Mouse (Mus musculus) NIH3T3 (cell line): ENCODE data around the gene Ap1b1.

Source experiments
- DNase-seq: peaks from one replicate; pipeline ENCODE4 v3.0.0-alpha.2; 2012; ENCODE audit warnings: low read depth

Ap1b1 gene

DNA sequence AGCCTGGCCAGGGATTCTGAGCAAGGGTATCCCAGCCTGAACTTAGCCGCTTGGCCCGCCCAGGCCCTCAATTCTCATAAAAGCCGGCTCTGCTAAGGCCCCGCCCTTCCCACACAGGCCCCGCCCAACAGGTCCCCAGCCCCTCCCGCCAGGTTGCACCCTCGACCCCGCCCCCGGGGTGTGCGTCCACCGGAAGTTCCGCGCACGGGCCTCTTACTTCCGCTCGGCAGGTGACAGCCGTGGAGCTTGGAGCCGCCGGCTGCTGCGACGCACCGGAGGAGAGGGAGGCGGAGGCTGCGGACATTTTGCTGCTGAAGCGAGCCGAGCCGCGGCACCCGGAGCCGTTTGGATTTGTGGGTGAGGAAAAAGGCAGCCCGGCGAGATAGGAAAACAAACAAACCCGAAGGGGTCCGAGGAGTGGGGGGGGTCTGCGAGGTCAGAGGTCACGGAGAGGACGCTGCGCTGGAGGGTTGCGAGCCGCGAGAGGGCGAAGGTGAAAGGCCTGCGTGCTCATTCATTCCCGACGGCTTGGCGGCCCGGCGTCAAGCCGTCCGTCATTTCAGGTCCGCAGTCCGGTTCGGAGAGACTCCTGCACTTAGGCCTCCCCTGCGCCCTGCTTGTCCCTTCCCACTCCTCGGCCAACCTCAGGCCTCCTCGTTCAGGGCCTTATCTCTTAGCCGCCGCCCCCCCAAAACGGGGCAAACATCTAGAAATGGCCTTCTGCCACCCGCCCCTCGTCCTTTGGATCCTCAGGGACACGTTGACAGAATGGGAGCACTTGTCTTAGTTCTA, at the start of gene Ap1b1:
Gene Ap1b1, plus strand, starts transcription at position 130 of the 792 bp plus-strand sequence.
- peak; percentile 93 for DNase-seq

DNA sequence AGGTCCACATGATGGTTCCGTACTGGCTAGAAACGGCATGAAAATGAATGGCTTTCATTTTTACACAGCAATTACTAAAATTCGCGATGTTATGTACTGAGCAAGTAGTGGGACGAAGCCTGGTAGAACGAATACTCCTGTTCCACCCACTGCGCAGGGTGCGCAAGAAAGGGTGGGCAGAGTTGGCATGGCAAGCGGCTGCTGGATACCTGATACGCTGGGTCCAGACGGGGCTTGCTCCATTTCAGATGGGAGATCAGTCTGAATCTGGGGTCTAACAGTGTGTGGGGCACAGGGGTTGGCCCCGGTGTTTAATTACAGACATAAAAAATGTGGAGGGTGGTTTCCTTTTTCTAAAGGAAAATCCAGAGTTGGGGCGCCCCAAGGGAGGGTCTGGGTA, 40.1 kb upstream of the Ap1b1 start:
- no peak for DNase-seq

DNA sequence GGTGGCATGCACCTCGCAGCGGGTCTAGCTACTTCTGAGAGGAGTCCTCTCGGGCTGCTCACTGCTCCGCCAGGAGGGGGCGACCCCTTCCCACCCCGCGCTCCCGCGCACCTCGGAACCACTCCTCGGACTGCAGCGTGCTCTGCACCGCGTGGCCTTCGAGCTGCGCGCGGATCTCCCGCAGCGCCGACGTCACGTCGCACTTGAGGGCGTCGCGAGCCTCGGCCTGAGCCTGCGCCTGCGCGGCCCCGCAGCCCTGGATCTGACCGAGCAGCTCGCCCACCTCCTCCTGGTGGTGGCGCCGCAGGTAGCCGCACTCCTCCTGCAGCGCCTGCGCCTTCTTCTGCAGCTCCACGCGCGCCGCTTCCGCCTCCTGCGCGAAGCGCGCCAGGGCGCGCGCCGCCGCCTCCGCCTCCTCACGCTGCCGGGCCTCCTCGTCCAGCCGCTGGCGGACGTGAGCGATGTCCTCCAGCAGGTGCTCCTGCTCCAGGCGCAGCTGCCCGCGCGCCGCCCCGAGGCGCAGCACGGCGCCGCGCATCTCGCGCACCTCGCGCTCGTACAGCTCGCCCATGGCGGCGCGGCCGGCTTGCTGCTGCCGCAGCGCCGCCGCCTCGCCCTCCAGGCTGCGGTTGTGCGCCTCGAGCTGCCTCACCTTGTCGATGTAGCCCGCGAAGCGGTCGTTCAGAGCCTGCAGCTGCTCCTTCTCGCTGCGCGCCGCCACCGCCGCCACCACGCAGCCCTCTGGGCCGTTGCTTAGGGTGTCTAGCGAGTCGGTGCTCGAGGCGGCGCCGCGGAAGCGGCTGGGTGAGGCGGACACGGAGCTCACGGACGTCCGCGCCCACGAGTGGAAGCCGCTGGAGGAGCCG, 39.4 kb upstream of the Ap1b1 start:
- DNase-seq, result no peak

DNA sequence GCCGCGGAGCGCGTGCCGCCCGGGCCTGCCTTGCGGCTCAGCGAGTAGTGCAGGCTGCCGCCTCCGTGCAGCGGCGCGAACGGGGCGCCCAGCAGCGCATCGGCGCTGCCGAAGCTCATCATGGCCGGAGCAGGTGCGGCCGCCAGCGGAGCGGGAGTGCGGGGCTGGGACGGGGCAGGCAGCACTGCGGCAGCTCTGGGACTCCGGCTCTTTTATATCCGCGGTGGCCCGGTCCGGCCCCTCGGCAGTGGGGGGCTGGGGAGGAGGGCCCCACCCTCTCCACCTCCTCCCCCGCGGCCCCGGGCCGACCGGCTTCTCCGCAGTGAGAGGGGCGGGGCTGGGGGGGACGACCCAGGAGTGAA, 38.8 kb upstream of the Ap1b1 start, which contains the start of gene Nefh:
Gene Nefh, minus strand, starts transcription at position 252 of the 362 bp plus-strand sequence.
- DNase-seq, result no peak

DNA sequence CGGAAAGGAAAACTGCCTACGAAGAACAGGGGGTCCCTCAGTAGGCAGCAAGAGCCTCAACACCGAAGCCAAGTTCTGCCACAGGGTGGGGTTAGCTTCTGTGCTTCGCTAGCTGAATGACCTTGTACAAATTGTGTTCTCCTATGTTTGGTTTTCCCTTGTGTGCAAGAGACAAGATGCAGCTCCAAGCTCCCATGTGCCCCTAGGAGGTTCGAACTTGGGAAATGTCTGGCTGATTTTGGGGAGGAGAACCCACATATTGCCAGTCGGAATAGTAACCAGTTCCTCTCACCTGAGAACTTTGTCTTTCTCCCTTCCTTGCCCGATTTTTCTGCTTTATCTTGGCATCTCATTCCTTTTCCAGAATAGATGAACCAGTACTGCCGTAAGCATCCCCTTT, 37.8 kb upstream of the Ap1b1 start:
- DNase-seq, result no peak

DNA sequence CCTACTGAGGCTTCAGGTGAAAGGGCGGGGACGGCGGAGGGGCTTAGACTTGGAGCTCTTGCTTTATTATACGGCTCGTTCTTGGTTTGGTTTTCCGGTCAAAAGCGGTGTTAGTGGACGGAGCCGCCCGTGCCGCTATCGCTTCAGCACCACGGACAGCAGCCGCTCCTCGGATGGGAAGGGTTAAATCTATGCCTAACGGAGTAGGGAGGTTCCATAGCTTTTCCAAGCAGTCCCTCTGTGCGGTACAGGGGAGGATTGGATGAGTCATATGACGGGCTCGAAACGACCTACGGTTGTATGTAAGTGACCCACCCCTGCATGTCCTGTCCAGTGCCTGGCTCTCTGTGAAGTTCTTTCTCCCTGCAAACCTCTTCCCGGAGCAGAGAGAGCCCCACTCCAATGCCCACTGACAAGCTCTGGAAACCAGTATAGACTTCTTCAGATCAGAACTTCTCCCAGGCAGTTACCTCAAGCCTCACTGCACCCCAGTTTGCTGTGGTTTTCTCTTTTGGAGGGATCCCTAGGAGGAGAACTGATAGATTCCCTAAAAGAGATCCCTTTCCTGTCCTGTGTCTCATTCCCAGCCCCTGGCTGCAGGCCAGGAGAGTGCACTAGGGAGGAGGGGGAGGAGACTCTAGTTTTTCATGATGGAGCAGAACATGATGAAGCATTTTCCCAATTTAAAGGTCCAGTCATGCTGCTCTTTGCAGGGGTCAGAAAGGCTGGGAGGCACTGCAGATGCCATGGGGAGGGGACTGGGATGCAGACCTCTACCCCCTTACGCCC, 37.2 kb upstream of the Ap1b1 start:
- DNase-seq, result peak; percentile 65

DNA sequence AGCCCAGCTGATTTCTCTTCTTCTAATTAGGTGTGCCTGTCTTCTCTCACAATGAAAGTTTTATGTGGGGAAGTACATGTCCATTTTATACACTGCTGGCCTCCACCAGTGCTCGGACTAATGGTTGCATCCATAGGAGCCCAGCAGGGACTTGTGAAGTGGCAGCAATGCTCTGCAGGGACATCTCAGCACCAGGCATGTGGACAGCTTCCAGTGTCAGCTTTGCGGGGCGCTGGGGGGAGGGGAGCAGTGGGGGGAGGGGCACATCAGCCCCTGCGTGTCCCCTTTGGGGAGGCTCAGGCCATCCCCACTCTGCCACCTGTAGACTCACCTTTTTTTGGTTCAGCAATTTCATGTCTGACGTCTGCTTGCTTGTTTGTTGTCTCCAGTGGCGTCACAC, 33.2 kb upstream of the Ap1b1 start:
- no peak for DNase-seq

DNA sequence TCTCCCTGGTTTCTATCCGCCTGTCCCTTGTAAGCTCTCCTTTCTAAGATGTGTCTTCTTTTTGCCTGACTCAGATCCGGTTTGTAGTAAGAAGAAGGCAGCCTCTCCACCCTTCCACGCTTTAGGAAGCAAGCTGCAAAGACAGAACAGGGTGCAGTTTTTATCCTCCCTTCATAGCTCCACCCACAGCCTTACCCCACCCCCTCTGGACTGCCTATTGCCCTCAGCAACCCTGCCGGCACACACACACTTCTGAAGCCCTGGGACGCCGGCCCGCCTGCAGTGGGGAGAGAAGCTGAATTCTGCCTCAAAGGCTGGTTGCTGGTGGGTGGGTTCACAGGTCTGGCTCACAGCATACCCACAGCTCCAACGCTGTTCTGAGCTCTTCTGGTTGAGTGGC, 32.7 kb upstream of the Ap1b1 start:
- DNase-seq, result peak; percentile 29

DNA sequence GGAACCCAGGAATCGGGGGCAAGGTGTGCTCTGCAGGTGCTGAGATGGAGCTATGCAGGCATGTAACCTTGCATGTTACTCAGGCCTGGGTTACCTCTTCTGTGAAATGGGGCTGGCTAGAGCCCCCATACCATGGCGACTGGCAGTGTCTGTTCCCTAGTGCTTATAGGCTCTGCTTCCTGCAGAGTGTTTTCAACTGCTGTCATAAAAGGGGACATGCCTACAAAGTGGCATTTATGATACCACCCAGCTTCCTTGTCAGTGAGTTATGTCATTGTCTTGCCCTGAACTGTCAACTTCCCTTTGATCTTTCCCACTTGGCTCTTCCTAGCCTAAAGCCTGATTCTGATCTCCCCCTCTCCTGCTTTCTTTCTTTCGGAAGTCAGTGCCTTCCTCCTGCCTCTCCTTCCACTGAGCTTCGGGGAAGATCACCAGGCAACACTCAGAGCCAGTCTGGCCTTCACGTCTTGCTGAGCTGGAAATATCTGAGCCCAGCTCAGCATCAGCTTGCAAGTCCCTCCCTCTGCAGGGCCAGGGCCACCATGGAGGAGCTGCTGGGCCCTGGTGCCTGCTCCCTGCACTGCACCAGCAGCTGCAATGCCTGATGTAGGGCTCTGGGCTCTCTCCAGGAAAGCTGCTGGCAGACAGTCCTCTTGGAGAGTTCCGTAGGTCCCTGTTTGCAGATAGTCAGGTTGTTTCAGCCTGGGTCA, 23.4 kb upstream of the Ap1b1 start:
- peak; percentile 17 for DNase-seq

DNA sequence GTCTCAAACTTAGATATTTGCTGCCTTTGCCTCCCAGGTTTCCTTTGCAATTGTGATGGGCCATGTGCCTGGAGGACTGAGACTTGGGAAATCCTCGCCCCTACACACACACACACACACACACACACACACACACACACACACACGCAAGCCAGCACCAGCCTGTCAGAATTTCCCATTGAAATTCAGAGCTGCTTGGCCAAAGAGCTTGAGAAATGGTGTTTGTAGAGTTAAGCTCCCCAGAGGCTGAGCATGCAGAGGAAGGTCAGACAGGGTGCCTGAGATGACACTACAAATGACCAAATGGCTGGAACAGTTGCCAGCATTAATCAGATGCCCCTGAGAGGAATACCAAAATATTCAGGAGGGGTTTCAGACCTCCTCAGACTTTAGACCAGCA, 20.3 kb upstream of the Ap1b1 start:
- no peak for DNase-seq

DNA sequence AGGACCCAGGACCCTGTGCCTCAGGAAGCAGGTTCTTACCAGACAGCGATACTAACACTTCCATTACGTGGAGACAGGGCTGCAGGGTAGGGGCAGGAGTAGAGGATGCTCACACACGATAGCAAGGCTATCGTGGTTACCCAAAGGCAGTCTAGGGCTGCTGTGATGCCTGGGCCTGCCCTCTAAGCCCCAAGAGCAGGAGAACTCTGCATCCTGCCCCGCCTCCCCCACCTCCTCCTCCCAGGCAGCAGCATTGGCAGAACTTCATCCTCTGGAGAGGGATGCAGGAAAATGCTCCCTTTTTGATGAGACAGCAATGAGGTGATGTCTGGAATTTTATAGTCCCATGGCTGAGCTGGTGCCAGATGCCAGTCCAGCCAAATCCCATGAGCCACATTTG, 19.7 kb upstream of the Ap1b1 start:
- DNase-seq, result no peak

DNA sequence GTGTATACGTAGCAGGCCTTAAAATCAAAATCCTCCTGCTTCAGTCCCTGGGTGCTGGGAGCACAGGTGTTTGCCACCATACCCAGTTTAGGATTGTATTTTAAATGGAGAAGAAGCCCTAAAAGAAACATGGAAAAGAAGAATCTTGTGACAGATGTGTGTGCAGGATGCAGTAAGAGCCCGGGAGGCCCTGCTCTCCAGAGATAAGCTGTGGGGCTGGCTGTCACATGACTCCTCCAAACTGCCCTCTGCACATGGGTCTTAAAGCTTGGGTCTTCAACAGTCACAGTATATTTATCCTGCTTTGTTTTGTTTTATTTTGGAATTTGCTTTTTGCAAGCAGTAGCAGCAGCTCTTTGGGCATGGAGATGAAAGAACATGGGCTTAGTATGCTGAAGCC, 19.1 kb upstream of the Ap1b1 start:
- DNase-seq, result no peak

DNA sequence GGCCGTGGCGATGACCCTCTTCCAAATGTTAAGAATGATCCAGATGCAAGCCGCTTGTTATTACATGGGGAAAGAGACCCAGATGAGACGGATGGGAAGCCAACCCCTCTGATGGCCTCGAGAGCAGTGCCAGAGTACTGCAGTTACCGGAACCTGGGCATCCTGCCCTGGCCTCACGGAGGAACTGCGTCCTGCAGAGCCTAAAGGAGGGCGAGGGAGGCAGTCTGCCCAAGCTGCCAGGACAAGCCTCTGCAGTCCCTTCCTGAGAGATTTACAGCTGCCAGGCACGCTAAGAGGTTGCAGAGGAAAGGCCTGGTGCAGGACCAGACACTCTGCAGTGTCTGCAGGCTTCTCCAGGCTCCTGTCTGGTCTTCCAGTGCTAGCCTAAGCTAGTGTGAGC, 18.2 kb upstream of the Ap1b1 start:
- peak; percentile 25 for DNase-seq

DNA sequence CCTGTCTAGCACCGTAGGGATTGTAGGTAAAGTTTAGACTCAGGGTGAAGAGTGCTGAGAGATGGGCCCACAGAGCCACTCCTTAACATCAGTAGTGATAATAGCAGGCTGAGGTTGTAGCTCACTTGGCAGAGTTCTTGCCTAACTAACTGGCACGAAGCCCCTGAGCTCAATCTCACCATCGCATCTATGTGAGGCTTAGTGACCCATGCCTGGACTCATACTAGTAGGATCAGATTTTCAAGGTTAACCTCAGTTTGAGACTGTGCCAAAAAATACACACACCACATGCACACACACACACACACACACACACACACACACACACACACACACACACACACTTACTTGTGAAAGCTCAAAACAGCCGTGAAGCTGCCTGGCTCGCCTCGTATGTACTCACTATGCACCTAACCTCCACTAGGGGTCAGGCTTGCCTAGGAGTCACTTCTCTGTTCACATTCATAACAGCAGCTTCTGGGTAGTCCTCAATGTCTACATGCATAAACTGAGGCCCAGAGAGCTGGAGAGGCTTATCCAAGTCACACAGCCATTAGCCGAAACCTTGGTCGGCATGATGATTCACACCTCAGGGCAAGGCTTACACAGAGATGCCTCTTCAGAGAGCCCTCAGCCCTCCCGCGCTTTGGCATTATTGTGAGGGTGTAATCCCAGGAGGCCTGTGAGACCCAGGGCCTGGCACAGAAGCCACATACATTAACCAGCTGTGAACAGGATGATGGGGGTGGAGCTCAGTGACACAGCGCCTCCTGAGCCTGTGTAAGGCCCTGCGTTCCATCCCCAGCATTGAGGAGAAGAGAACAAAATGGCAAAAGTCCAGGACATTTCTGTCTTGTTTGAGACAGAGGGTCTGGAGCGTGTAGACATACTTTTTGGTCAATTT, 13.4 kb upstream of the Ap1b1 start:
- DNase-seq, result peak; percentile 91

DNA sequence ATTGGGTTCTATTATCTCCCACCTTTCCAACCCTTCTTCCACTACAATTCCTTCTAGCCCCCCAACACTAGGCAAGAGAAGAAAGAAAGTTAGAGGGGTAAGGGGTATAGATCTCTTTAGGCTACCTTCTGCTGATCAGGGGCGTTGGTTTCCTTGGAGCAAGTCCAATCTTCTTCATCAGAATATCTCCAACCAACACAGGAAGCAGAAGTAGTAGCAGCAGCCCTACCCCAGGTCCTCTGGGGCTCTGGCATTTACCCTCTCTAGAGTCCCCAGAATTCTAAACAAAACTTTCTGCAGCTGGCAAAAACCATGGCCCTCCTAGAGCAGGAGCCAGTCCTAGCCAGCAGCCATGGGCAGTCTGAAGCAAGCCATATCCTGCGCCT, 12.8 kb upstream of the Ap1b1 start:
- DNase-seq, result no peak

DNA sequence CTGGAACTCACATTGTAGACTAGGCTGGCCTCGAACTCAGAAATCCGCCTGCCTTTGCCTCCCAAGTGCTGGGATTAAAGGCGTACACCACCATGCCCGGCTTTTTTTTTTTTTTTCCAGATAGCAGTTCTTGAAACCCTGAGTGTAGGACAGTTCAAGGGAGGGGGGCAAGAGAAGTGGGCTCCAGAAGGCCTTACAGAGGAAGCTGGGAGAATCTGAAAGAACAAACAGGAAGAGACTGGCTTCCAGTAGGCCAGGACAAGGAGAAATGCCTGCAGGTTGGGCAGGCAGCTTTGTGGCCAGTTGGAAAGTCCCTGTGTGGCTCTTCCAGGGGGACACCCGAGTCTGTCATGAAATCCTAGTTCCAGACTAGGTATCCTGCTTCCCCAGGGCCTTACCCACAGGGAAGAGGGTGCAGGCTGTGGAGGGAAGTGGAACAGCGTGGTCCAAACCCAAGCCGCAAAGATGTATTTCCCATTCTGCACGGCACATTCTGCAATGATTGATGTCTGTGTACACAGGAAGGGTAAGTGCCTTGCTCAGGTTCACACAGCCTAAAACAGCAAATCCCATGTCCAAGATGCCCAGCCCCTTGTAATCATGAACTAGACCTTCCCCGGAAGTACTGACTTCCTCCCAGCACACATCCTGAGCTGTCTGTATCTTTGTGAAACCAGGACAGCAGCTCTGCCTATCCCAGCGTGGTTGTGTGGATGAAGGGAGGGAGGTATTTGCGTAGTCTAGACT, 12.1 kb upstream of the Ap1b1 start:
- no peak for DNase-seq

DNA sequence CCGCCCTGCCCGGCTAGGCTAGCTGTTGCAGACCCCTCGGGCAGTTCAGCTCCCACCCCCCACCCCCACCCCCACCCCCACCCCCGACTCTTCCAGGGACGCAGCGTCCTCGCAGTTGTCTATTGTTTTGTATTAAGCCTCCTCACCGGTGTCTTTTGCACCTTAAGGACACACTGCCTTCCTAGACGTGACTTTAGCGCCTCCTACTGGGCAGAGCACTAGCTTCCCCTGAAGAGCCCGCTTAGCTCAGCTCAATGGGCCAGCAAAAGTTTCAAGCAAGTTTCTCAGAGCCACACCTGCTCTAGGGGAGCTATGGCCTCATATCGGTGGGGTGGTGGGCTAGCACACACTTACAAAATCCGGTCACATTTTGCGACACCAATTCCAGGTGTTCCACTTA, 11.0 kb upstream of the Ap1b1 start:
- peak; percentile 88 for DNase-seq

DNA sequence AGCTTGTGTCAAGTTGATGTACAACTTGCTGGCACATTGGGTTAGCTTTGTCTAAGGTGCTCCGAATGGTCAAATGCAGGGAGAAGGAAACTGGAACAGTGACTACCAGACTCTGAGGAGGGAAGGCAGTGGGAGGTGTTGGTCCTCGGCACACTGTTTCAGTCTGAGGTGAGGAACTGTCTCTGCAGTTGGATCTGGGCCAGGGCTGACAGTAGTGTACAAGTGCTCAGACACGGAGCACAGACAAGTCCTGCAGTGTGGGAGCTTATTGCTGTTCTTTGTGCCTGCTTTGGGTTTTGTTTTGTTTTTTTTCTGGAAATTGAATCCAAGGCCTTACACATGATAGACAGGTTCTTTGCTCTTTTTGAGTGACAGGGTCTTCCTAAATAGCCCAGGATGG, 3.6 kb upstream of the Ap1b1 start:
- no peak for DNase-seq

DNA sequence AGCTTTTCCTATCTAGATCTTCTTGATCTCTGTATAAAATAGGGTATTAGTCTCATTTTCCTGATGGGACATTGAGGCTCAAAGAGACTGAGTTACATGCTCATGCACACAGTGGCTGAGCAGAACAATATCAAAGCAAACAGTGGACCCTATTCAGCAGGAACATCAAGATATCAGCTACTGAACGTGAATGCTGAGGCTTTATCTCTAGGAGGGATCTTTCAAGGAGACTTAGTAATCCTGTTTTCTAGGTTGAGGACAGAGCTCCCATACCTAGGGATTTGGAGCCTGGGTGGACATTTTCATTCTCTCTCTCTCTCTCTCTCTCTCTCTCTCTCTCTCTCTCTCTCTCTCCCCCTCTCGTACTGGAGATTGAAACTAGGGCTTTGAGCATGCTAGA, 3.1 kb upstream of the Ap1b1 start:
- no peak for DNase-seq

DNA sequence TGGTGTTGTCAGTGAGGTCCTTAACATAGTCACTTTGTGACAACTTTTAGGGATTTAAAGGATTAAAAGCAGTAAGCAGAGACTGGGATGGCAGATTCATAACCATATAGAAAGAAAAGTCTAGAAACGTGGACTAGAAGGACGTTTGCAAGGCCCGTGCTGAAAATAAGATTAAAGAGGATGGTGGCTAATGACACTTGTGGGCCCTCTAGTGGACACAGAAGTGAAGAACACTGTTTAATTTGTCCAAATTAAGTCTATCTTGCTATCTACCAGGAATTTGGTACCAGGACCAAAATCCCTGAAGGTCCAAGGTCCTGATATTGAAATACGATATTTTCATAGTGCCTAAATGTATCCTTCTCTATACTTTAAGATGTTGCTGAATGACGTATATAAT, 2.4 kb upstream of the Ap1b1 start:
- peak; percentile 82 for DNase-seq
